Mouse (Mus musculus): ENCODE results near the gene Atp2a2.

The Atp2a2 gene

GRCm38 (mm10) chr5:122520254-122521129 lies 18.5 kb upstream of the Atp2a2 start:
- no peak for DNase-seq (ENCODE audit: low spot score in 2 of 2)

GRCm38 (mm10) chr5:122519043-122519660 lies 17.1 kb upstream of the Atp2a2 start:
- DNase-seq (ENCODE audit: low spot score in 2 of 2), result no peak

- no peak for DNase-seq (ENCODE audit: low spot score in 2 of 2)
Measured at GRCm38 (mm10) chr5:122518247-122518646, 16.2 kb upstream of the Atp2a2 start.

GRCm38 (mm10) chr5:122516901-122517300 lies 14.9 kb upstream of the Atp2a2 start:
- DNase-seq (ENCODE audit: low spot score in 2 of 2), result no peak

GRCm38 (mm10) chr5:122516029-122516730 lies 14.2 kb upstream of the Atp2a2 start:
- DNase-seq (ENCODE audit: low spot score in 2 of 2), result no peak

GRCm38 (mm10) chr5:122514127-122514521 lies 12.1 kb upstream of the Atp2a2 start:
- peak in 1 of 2 experiments; percentile 9 for DNase-seq (ENCODE audit: low spot score in 2 of 2)

GRCm38 (mm10) chr5:122513421-122514126 lies 11.5 kb upstream of the Atp2a2 start:
- DNase-seq (ENCODE audit: low spot score in 2 of 2), result peak in 1 of 2 experiments; percentile 4

- DNase-seq (ENCODE audit: low spot score in 2 of 2), result no peak
Measured at GRCm38 (mm10) chr5:122512011-122512410, 10.0 kb upstream of the Atp2a2 start.

- no peak for DNase-seq (ENCODE audit: low spot score in 2 of 2)
Measured at GRCm38 (mm10) chr5:122511405-122511804, 9.4 kb upstream of the Atp2a2 start.

GRCm38 (mm10) chr5:122510651-122511157 lies 8.7 kb upstream of the Atp2a2 start:
- no peak for DNase-seq (ENCODE audit: low spot score in 2 of 2)

- no peak for DNase-seq (ENCODE audit: low spot score in 2 of 2)
Measured at GRCm38 (mm10) chr5:122509608-122510007, 7.6 kb upstream of the Atp2a2 start.

GRCm38 (mm10) chr5:122508861-122509306 lies 6.9 kb upstream of the Atp2a2 start:
- DNase-seq (ENCODE audit: low spot score in 2 of 2), result peak in 1 of 2 experiments; percentile 9

GRCm38 (mm10) chr5:122507396-122507795 lies 5.4 kb upstream of the Atp2a2 start:
- DNase-seq (ENCODE audit: low spot score in 2 of 2), result no peak

- DNase-seq (ENCODE audit: low spot score in 2 of 2), result no peak
Measured at GRCm38 (mm10) chr5:122506462-122506861, 4.4 kb upstream of the Atp2a2 start.

- DNase-seq (ENCODE audit: low spot score in 2 of 2), result no peak
Measured at GRCm38 (mm10) chr5:122505554-122505953, 3.5 kb upstream of the Atp2a2 start.

GRCm38 (mm10) chr5:122503760-122504119 lies 1.7 kb upstream of the Atp2a2 start:
- DNase-seq (ENCODE audit: low spot score in 2 of 2), result no peak

GRCm38 (mm10) chr5:122503015-122503759 lies 1.2 kb upstream of the Atp2a2 start:
- no peak for DNase-seq (ENCODE audit: low spot score in 2 of 2)

GRCm38 (mm10) chr5:122501101-122502076 lies 636 bp downstream of the Atp2a2 start:
- DNase-seq (ENCODE audit: low spot score in 2 of 2), result peak; percentile 74 to 81

GRCm38 (mm10) chr5:122500563-122500962 lies 1.5 kb downstream of the Atp2a2 start:
- no peak for DNase-seq (ENCODE audit: low spot score in 2 of 2)

- no peak for DNase-seq (ENCODE audit: low spot score in 2 of 2)
Measured at GRCm38 (mm10) chr5:122500141-122500540, 1.9 kb downstream of the Atp2a2 start.

All from spleen, postnatal 10 days (tissue).